Mouse (Mus musculus): ENCODE data around the gene 5430419D17Rik. TPM values are rescaled to one million over a fixed set of nuclear protein-coding genes. Genes with fewer than 3 reads are reported as not detected.

5430419D17Rik gene
- not detected in 2 replicates for polyA plus RNA-seq (2011; ENCODE audit: insufficient read depth, insufficient read length, low replicate concordance, missing spikeins)

DNA sequence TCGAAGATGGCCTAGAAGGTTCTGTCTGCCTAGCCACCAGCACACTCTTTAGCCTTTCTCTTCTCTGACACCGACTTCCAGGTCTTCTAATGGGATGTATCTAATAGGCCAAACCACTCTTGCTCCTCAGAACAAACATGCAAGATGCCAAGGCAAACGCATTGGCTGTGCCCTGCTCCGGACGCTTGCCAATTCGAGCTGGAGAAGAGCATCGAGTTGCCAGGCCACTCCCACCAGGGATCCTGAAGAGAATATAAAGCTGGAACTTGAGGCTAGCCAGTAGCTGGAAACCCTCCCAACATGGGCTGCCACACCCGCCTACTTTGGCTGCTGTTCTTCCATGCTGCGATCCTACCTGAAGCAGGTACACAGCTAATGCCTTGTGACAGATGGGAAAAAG is at the start of gene 5430419D17Rik:
TSS of gene 5430419D17Rik (plus strand) at position 282 of the 400 bp plus-strand sequence.
- 76% methylated on average over 9 of the region's 9 CpGs for WGBS
- Histone ChIP-seq H3K4me3 (replicated peaks; ENCODE audit: control insufficient read depth, low read depth, low read length) (no peak within 1 kb of the TSS), H3K4me1 (ENCODE audit: control insufficient read depth, insufficient read depth, low read length) (no peaks in the 10 kb centered on the region), H3K27ac (ENCODE audit: control insufficient read depth, insufficient read depth, low read depth, low read length, poor library complexity) (no peak within 1 kb of the TSS)
- no peak for TF ChIP-seq CTCF (IDR thresholded peaks at IDR 0.05; ENCODE audit: control insufficient read depth, insufficient read depth, low read length)
- TF ChIP-seq POLR2A (IDR thresholded peaks at IDR 0.05; ENCODE audit: borderline replicate concordance, control insufficient read depth, low read depth, low read length), result no peak

DNA sequence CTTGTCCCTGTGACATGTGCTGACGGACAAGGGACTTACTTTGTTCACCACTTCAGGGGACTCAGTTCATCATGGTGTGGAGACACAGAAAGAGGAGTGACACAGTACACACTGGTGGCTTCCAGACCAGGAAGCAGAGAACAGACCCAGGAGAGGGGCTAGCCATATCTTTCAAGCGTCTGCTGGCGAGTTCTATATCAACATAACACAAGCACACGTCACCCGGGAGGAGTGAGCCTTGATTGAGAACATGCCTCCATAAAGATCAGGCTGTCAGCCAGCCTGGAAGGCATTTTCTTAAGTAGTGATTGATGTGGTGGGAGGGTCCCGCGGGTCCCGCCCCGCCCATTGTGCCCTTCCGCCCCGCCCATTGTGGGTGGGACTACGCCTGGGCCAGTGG is 44.2 kb upstream of the 5430419D17Rik start:
- Histone ChIP-seq H3K4me1 (ENCODE audit: control insufficient read depth, insufficient read depth, low read length) (no peaks in the 10 kb centered on the region), H3K4me3 (replicated peaks; ENCODE audit: control insufficient read depth, low read depth, low read length) (no peak overlapping the region), H3K27ac (ENCODE audit: control insufficient read depth, insufficient read depth, low read depth, low read length, poor library complexity) (no peak overlapping the region)
- WGBS, result 76% methylated on average over 12 of the region's 12 CpGs
- TF ChIP-seq POLR2A (IDR thresholded peaks at IDR 0.05; ENCODE audit: borderline replicate concordance, control insufficient read depth, low read depth, low read length) (no peak), CTCF (IDR thresholded peaks at IDR 0.05; ENCODE audit: control insufficient read depth, insufficient read depth, low read length) (no peak)

DNA sequence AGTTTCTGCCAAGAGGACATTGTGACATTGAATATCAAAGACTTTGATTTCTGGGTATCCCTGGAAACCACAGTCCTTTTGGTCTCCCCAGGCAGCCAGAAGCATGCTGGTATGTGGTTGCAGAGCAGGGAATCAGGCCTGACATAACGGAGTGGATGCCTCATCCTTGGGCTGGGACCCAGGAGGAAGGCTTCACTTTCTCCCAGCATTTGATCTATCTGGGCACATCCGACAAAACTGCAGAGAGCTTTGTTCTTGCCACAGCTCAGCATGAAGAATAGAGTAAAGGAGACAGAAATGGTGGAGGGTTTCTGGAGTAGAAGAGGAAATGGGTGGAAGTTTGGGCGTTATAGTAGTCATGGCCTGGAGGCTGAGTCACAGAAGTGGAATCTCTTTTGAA is 41.0 kb upstream of the 5430419D17Rik start:
- no peak overlapping the region for H3K27ac ChIP-seq (ENCODE audit: control insufficient read depth, insufficient read depth, low read depth, low read length, poor library complexity)
- 54% methylated on average over 3 of the region's 3 CpGs for WGBS
- no peaks in the 10 kb centered on the region for H3K4me1 ChIP-seq (ENCODE audit: control insufficient read depth, insufficient read depth, low read length)
- TF ChIP-seq CTCF (IDR thresholded peaks at IDR 0.05; ENCODE audit: control insufficient read depth, insufficient read depth, low read length), result no peak
- no peak for TF ChIP-seq POLR2A (IDR thresholded peaks at IDR 0.05; ENCODE audit: borderline replicate concordance, control insufficient read depth, low read depth, low read length)
- H3K4me3 ChIP-seq (replicated peaks; ENCODE audit: control insufficient read depth, low read depth, low read length), result no peak overlapping the region

DNA sequence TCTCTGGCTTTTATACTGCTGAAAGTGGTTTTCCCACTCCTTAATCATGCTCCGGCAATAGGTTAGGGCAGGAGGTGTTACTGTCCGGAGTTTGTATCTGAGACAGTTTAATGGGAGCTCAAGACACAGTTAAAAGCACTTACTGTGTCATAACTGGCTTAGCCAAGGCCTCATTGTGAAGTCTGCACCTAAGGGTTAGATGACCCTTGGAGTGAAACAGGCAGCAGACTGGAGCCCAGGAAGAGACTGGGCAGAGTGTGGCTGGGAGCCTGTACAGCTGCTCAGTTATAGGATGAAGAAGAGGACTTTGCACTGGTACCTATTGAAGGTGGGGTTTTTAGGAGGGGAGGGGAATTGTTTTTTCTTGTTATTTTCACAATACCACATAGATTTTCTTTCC is 28.0 kb upstream of the 5430419D17Rik start, which contains the start of gene 4933402N03Rik:
TSS of gene 4933402N03Rik (minus strand) at position 101 of the 400 bp plus-strand sequence.
- 84% methylated on average over 2 of the region's 2 CpGs for WGBS
- no peak within 1 kb of the TSS for H3K4me3 ChIP-seq (replicated peaks; ENCODE audit: control insufficient read depth, low read depth, low read length)
- no peak within 1 kb of the TSS for H3K27ac ChIP-seq (ENCODE audit: control insufficient read depth, insufficient read depth, low read depth, low read length, poor library complexity)
- H3K4me1 ChIP-seq (ENCODE audit: control insufficient read depth, insufficient read depth, low read length), result no peaks in the 10 kb centered on the region
- no peak for TF ChIP-seq CTCF (IDR thresholded peaks at IDR 0.05; ENCODE audit: control insufficient read depth, insufficient read depth, low read length)

DNA sequence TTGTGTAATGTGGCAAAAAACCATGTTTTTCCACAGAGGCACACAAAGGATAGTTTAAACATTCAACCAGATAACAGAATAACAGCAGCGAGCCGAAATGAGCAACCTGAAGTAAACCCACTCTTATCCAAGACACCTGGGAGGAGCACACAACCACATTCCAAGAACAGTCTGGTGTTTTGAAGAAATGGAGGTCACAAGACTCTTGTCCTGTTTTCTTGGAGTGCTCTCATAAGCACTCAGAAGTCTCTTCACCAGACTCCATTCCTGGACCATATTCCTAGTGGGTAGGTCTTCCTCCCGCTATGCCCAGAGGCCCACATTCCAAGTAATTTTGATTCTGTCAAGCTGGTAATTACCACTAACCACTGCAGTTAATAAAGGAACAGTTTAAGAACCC is 24.0 kb upstream of the 5430419D17Rik start:
- H3K27ac ChIP-seq (ENCODE audit: control insufficient read depth, insufficient read depth, low read depth, low read length, poor library complexity), result no peak overlapping the region
- TF ChIP-seq CTCF (IDR thresholded peaks at IDR 0.05; ENCODE audit: control insufficient read depth, insufficient read depth, low read length), result no peak
- no peak for TF ChIP-seq POLR2A (IDR thresholded peaks at IDR 0.05; ENCODE audit: borderline replicate concordance, control insufficient read depth, low read depth, low read length)
- no peaks in the 10 kb centered on the region for H3K4me1 ChIP-seq (ENCODE audit: control insufficient read depth, insufficient read depth, low read length)
- no peak overlapping the region for H3K4me3 ChIP-seq (replicated peaks; ENCODE audit: control insufficient read depth, low read depth, low read length)
- WGBS, result 78% methylated on average over 3 of the region's 3 CpGs

DNA sequence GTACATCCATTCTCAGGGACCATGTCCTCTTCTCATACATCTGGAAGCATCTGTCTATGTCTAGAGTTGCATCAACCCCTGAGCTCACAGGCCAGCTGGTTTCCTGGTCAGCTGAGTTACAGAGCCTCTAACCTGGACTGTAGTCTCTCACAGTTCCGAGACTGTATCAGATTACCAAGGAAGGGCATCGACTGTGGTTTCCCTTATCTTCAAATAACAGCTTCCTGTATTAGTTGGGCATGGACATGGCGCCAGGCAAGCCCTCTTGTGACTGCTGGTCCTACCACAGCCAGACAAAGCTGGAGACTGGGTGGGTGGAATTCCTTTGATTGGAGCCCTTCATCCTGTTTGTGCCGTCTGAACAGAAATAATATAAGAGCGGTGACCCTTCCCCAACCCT is 21.2 kb upstream of the 5430419D17Rik start:
- WGBS, result 12% methylated on average over 5 of the region's 5 CpGs
- H3K4me3 ChIP-seq (replicated peaks; ENCODE audit: control insufficient read depth, low read depth, low read length), result no peak overlapping the region
- no peak for TF ChIP-seq CTCF (IDR thresholded peaks at IDR 0.05; ENCODE audit: control insufficient read depth, insufficient read depth, low read length)
- no peak for TF ChIP-seq POLR2A (IDR thresholded peaks at IDR 0.05; ENCODE audit: borderline replicate concordance, control insufficient read depth, low read depth, low read length)

DNA sequence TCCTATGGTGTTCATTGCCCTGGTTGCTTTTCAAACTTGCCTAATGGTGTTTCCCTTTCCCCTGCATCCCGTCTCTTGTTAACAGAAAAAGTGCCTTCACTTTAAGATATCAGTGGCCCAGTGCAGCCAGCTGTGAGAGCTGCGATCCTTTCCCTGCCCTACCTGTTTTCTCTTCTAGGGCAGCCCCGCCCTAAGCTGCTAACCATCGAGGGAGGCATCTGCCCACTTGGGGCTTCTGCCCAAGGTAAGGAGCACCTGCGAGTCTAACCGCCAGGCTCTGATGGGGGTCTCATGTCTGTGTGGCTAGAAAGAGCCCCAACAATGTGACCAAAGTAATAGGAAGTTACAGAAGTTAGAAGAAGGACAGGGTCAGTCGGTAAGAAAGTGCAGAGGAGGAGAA is 12.0 kb upstream of the 5430419D17Rik start:
- WGBS, result 51% methylated on average over 7 of the region's 7 CpGs
- TF ChIP-seq CTCF (IDR thresholded peaks at IDR 0.05; ENCODE audit: control insufficient read depth, insufficient read depth, low read length) (no peak), POLR2A (IDR thresholded peaks at IDR 0.05; ENCODE audit: borderline replicate concordance, control insufficient read depth, low read depth, low read length) (no peak)
- no peaks in the 10 kb centered on the region for H3K4me1 ChIP-seq (ENCODE audit: control insufficient read depth, insufficient read depth, low read length)

More for the DNA sequence above, 21.2 kb upstream of the 5430419D17Rik start:
- H3K4me1 ChIP-seq (ENCODE audit: control insufficient read depth, insufficient read depth, low read length), result no peaks in the 10 kb centered on the region
- H3K27ac ChIP-seq (ENCODE audit: control insufficient read depth, insufficient read depth, low read depth, low read length, poor library complexity), result no peak overlapping the region

DNA sequence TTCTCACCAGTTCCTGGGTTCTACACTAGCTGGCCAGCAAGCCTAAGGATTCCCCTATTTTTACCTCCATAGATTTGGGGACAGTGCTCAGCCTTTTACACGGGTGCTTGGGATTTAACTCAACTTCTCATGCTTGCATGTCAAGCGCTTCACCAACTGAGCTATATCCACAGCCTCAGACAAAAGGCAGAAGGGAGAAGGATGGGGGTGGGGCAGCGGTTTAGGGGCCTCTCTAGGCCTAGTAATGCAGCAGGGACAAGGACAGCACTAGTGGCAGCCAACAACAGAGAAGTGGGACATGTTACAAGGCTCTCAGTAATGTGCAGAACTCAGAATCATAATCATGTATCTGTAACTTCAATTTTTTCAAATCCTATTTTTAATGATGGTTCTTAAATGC is 6.4 kb upstream of the 5430419D17Rik start:
- H3K27ac ChIP-seq (ENCODE audit: control insufficient read depth, insufficient read depth, low read depth, low read length, poor library complexity), result no peak overlapping the region
- TF ChIP-seq CTCF (IDR thresholded peaks at IDR 0.05; ENCODE audit: control insufficient read depth, insufficient read depth, low read length) (no peak), POLR2A (IDR thresholded peaks at IDR 0.05; ENCODE audit: borderline replicate concordance, control insufficient read depth, low read depth, low read length) (no peak)
- no peaks in the 10 kb centered on the region for H3K4me1 ChIP-seq (ENCODE audit: control insufficient read depth, insufficient read depth, low read length)
- WGBS, result 72% methylated on average over 3 of the region's 3 CpGs
- no peak overlapping the region for H3K4me3 ChIP-seq (replicated peaks; ENCODE audit: control insufficient read depth, low read depth, low read length)

More for the DNA sequence above, 12.0 kb upstream of the 5430419D17Rik start:
- Histone ChIP-seq H3K4me3 (replicated peaks; ENCODE audit: control insufficient read depth, low read depth, low read length) (no peak overlapping the region), H3K27ac (ENCODE audit: control insufficient read depth, insufficient read depth, low read depth, low read length, poor library complexity) (no peak overlapping the region)

DNA sequence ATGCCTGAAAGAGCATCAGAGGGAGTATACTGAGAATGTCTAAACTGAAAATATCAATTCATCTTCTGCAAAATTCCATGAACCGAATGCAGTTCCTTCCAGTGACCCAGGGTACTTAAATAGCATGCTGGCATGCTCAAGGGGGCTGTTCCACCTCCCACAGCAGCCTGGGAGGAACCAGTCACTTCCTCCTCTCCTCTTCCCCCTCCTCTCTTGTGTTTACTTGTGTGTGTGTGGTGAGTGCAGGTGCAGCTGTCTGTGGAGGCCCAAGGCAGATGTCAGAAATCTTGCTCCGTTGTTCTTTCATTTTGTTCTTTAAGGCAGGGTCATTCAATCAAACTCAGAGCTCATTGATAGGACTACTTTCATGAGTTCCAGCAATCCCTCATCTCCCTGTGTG is 5.1 kb upstream of the 5430419D17Rik start:
- H3K4me1 ChIP-seq (ENCODE audit: control insufficient read depth, insufficient read depth, low read length), result no peaks in the 10 kb centered on the region
- no peak overlapping the region for H3K4me3 ChIP-seq (replicated peaks; ENCODE audit: control insufficient read depth, low read depth, low read length)
- WGBS, result 4% methylated on average over 2 of the region's 2 CpGs
- no peak overlapping the region for H3K27ac ChIP-seq (ENCODE audit: control insufficient read depth, insufficient read depth, low read depth, low read length, poor library complexity)
- TF ChIP-seq CTCF (IDR thresholded peaks at IDR 0.05; ENCODE audit: control insufficient read depth, insufficient read depth, low read length), result no peak
- TF ChIP-seq POLR2A (IDR thresholded peaks at IDR 0.05; ENCODE audit: borderline replicate concordance, control insufficient read depth, low read depth, low read length), result no peak
